Comparison of ENCODE assay signal across 8 mouse cellular contexts in the genomic region with DNA sequence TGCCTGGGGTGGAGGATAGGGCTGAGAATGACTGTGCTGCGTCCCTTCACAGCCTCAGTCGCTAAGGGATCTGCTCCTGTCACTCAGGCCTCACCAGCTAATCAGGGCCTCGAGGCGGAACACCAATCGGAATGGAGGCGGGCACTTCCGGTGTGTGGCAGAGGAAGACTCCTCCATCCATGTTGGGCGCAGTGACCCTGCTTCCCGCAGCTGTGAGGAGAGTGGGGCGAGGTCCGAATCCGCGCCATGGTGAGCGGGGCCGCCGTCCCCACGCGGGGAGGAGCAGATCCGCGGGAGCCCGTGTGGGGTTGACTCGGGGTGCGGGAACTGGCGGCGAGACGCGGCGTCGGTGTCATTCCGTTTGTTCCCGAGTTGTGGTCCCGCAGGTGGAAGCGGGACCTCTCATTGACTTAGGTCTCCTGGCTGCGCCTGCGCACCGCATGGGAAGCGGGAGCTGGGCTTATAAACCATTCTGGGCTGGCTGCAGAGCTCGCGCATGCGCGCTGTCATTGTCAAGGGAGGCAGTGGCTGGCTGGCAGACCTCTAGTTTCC. TPM values are rescaled to one million over a fixed set of nuclear protein-coding genes. Genes with fewer than 3 reads are reported as not detected.
DNase-seq lines count a peak whose midpoint lies in the region; ATAC-seq and TF ChIP-seq lines count a peak whose summit lies in the region.

A gene (plus strand): TSS at position 164 of the 552 bp plus-strand sequence.

- peak within 1 kb of the TSS; percentile 79 for H3K9ac ChIP-seq in embryonic facial prominence, embryonic 13.5 days
- H3K9ac ChIP-seq in limb, embryonic 12.5 days (replicated peaks): peak within 1 kb of the TSS; percentile 52
- peak within 1 kb of the TSS; percentile 71 for H3K9ac ChIP-seq in midbrain, embryonic 15.5 days

- H3K36me3 ChIP-seq in embryonic facial prominence, embryonic 13.5 days: peaks cover 23% of the 10 kb centered on the region
- no peaks in the 10 kb centered on the region for H3K36me3 ChIP-seq in kidney, adult 2 months (ENCODE audit: control insufficient read depth, insufficient read depth, low read length)
- H3K36me3 ChIP-seq in limb, embryonic 12.5 days: peaks cover 8% of the 10 kb centered on the region; the same call in 1 of the 2 replicates
- no peaks in the 10 kb centered on the region for H3K36me3 ChIP-seq in midbrain, embryonic 15.5 days (replicated peaks)
- no peaks in the 10 kb centered on the region for H3K36me3 ChIP-seq in spleen, adult 2 months (ENCODE audit: control insufficient read depth, insufficient read depth, low read length)

- peak; percentile 94 for DNase-seq in 3134 (ENCODE audit: extremely low read depth, insufficient read length, low spot score)
- peak; percentile 90 to 91 for DNase-seq in adrenal gland, postnatal 36 days
- DNase-seq in heart, adult 18-20 months: peak; percentile 84 to 92
- DNase-seq in kidney, adult 2 months: peak; percentile 92
- peak; percentile 68 to 84 for DNase-seq in spleen, adult 2 months (ENCODE audit: low read depth in 1 of 2, low spot score in 2 of 2)

- peak within 1 kb of the TSS; percentile 83 for H3K27ac ChIP-seq in embryonic facial prominence, embryonic 13.5 days
- H3K27ac ChIP-seq in kidney, adult 2 months (ENCODE audit: insufficient read depth, low read depth, low read length): 0 out of 2 replicates have a peak within 1 kb of the TSS, but pooled peaks have one; percentile 22
- peak within 1 kb of the TSS; percentile 79 for H3K27ac ChIP-seq in limb, embryonic 12.5 days
- peak within 1 kb of the TSS; percentile 93 for H3K27ac ChIP-seq in midbrain, embryonic 15.5 days
- peak within 1 kb of the TSS; percentile 62 for H3K27ac ChIP-seq in spleen, adult 2 months (ENCODE audit: insufficient read depth, low read length)

- peak within 1 kb of the TSS; percentile 63 for H3K4me2 ChIP-seq in embryonic facial prominence, embryonic 13.5 days
- H3K4me2 ChIP-seq in limb, embryonic 12.5 days: peak within 1 kb of the TSS; percentile 56
- H3K4me2 ChIP-seq in midbrain, embryonic 15.5 days: peak within 1 kb of the TSS; percentile 48

- no peak for TF ChIP-seq CTCF in kidney, adult 2 months (conservative IDR thresholded peaks at IDR 0.05; ENCODE audit: insufficient read depth, insufficient read length, low read depth, low read length)
- TF ChIP-seq CTCF in spleen, adult 2 months (IDR thresholded peaks at IDR 0.05; ENCODE audit: extremely low read depth, insufficient read depth, insufficient read length, insufficient replicate concordance): no peak

- 4% methylated on average over 41 of the region's 41 CpGs for WGBS in embryonic facial prominence, embryonic 13.5 days
- WGBS in kidney, adult 2 months: 1% methylated on average over 41 of the region's 41 CpGs
- WGBS in limb, embryonic 12.5 days: 3% methylated on average over 41 of the region's 41 CpGs
- 2% methylated on average over 41 of the region's 41 CpGs for WGBS in midbrain, embryonic 15.5 days
- WGBS in spleen, adult 2 months: 2% methylated on average over 41 of the region's 41 CpGs

- ATAC-seq in embryonic facial prominence, embryonic 13.5 days (ENCODE audit: insufficient number of reproducible peaks, insufficient read depth, low FRiP score, low TSS enrichment, low read depth): peak; percentile 98
- peak; percentile 99 for ATAC-seq in limb, embryonic 12.5 days (ENCODE audit: insufficient number of reproducible peaks, insufficient read depth, low FRiP score, low TSS enrichment, low read depth)
- ATAC-seq in midbrain, embryonic 15.5 days (replicated peaks): peak; percentile 100

- peak within 1 kb of the TSS; percentile 75 for H3K4me3 ChIP-seq in embryonic facial prominence, embryonic 13.5 days
- H3K4me3 ChIP-seq in kidney, adult 2 months (ENCODE audit: insufficient read depth, low read depth, low read length): peak within 1 kb of the TSS; percentile 65
- peak within 1 kb of the TSS; percentile 64 for H3K4me3 ChIP-seq in limb, embryonic 12.5 days (replicated peaks)
- H3K4me3 ChIP-seq in midbrain, embryonic 15.5 days: peak within 1 kb of the TSS; percentile 76
- H3K4me3 ChIP-seq in spleen, adult 2 months (ENCODE audit: extremely low read depth, insufficient read depth, insufficient read length): peak within 1 kb of the TSS; percentile 70

- peaks cover 40% of the 10 kb centered on the region for H3K9me3 ChIP-seq in embryonic facial prominence, embryonic 13.5 days
- H3K9me3 ChIP-seq in limb, embryonic 12.5 days: peaks cover 43% of the 10 kb centered on the region
- peaks cover 31% of the 10 kb centered on the region for H3K9me3 ChIP-seq in midbrain, embryonic 15.5 days

- peak; percentile 49 for TF ChIP-seq POLR2A in kidney, adult 2 months (IDR thresholded peaks at IDR 0.05; ENCODE audit: low read depth, low read length)
- peak; percentile 56 for TF ChIP-seq POLR2A in spleen, adult 2 months (IDR thresholded peaks at IDR 0.05; ENCODE audit: low read depth, low read length)

- no peaks in the 10 kb centered on the region for H3K27me3 ChIP-seq in embryonic facial prominence, embryonic 13.5 days
- no peaks in the 10 kb centered on the region for H3K27me3 ChIP-seq in kidney, adult 2 months (replicated peaks; ENCODE audit: control insufficient read depth, insufficient read depth, low read length)
- H3K27me3 ChIP-seq in limb, embryonic 12.5 days: no peaks in the 10 kb centered on the region
- H3K27me3 ChIP-seq in midbrain, embryonic 15.5 days (replicated peaks): no peaks in the 10 kb centered on the region
- no peaks in the 10 kb centered on the region for H3K27me3 ChIP-seq in spleen, adult 2 months (ENCODE audit: control insufficient read depth, insufficient read depth, low read length)

- peaks cover 3% of the 10 kb centered on the region; the same call in 1 of the 2 replicates for H3K4me1 ChIP-seq in embryonic facial prominence, embryonic 13.5 days
- no peaks in the 10 kb centered on the region for H3K4me1 ChIP-seq in kidney, adult 2 months (ENCODE audit: control insufficient read depth, insufficient read depth, low read length)
- H3K4me1 ChIP-seq in limb, embryonic 12.5 days (replicated peaks): no peaks in the 10 kb centered on the region
- H3K4me1 ChIP-seq in midbrain, embryonic 15.5 days: peaks cover 5% of the 10 kb centered on the region
- no peaks in the 10 kb centered on the region for H3K4me1 ChIP-seq in spleen, adult 2 months (ENCODE audit: control insufficient read depth, insufficient read depth, insufficient read length)

RNA-seq across cellular contexts. Expression of the gene that starts here (rescaled TPM):
- 1 to 10 TPM; 2.6 to 3.9 TPM for total RNA-seq in adrenal gland, postnatal 36 days (2021)
- polyA plus RNA-seq in embryonic facial prominence, embryonic 13.5 days (2015; fragmentation: Nextera tagmentation; extraction: Ambion mirVana): 6.7 and 8.6 TPM in 2 replicates
- total RNA-seq in heart, adult 18-20 months (2021): 1 to 10 TPM; 2.0 to 2.7 TPM
- polyA plus RNA-seq in kidney, adult 2 months (2012; rRNA removed): 0.29 and 0.61 TPM in 2 replicates
- 5.5 and 6.3 TPM in 2 replicates for polyA plus RNA-seq in limb, embryonic 12.5 days (2016; fragmentation: Nextera tagmentation; extraction: Ambion mirVana)
- 11.0 and 13.5 TPM in 2 replicates for polyA plus RNA-seq in midbrain, embryonic 15.5 days (2015; fragmentation: Nextera tagmentation; extraction: Ambion mirVana)
- 0.19 and 0.22 TPM in 2 replicates for polyA plus RNA-seq in spleen, adult 2 months (2012; rRNA removed)

Comparison
In these comparisons a context has a peak if more than half of its experiments do, and no peak if none do; other contexts are left out.
1. Peak in every context shown above with its lines: DNase-seq, ATAC-seq, H3K4me3 ChIP-seq and H3K27ac ChIP-seq.
2. Peak in DNase-seq, H3K4me3 ChIP-seq and H3K27ac ChIP-seq in kidney, adult 2 months; RNA of the gene not detected or under 1 TPM.
3. Peak in DNase-seq, H3K4me3 ChIP-seq and H3K27ac ChIP-seq in spleen, adult 2 months; RNA of the gene not detected or under 1 TPM.
4. H3K27ac ChIP-seq: peak in every context shown above with its lines; median percentile 93 in midbrain, embryonic 15.5 days; 83 in embryonic facial prominence, embryonic 13.5 days; 79 in limb, embryonic 12.5 days; 62 in spleen, adult 2 months; 22 in kidney, adult 2 months.